Mouse (Mus musculus): Measurements from ENCODE around the gene Lrrc19. TPM values are rescaled to one million over a fixed set of nuclear protein-coding genes. Genes with fewer than 3 reads are reported as not detected.

Lrrc19 gene
- polyA plus RNA-seq, 1 experiment, result not detected

- H3K4me3 ChIP-seq, result peak overlapping the region; percentile 88
- H3K4me2 ChIP-seq (ENCODE audit: low read depth), result peak overlapping the region; percentile 82
These were observed 48.5 kb downstream of the Lrrc19 start for GRCm38 (mm10) chr4:94601395-94601794.

GRCm38 (mm10) chr4:94592709-94593108, 57.2 kb downstream of the Lrrc19 start:
- H3K4me3 ChIP-seq, result no peak overlapping the region
- no peaks in the 10 kb centered on the region for H3K27me3 ChIP-seq (ENCODE audit: control insufficient read depth, insufficient read depth, insufficient read length)
- peaks cover 90% of the 10 kb centered on the region for H3K79me2 ChIP-seq (ENCODE audit: control insufficient read depth, insufficient read depth)
- TF ChIP-seq MYOD1 (IDR thresholded peaks at IDR 0.05; ENCODE audit: control insufficient read depth in 1 of 3, insufficient read length in 2 of 3, low read depth in 2 of 3), result no peak
- no peak for TF ChIP-seq SRF (IDR thresholded peaks at IDR 0.05; ENCODE audit: control insufficient read depth, insufficient read length, low read depth)
- no peak for TF ChIP-seq TCF3 (IDR thresholded peaks at IDR 0.05; ENCODE audit: insufficient read length, low read depth)
- TF ChIP-seq MAX (IDR thresholded peaks at IDR 0.05; ENCODE audit: low read depth), result no peak
- TF ChIP-seq POLR2AphosphoS2 (IDR thresholded peaks at IDR 0.05; ENCODE audit: insufficient read length, low read depth), result no peak
- no peak for TF ChIP-seq E2F4 (IDR thresholded peaks at IDR 0.05; ENCODE audit: insufficient read depth)
- no peak for TF ChIP-seq USF1 (IDR thresholded peaks at IDR 0.05; ENCODE audit: low read depth)
- TF ChIP-seq CEBPB (IDR thresholded peaks at IDR 0.05; ENCODE audit: insufficient read depth, poor library complexity, severe bottlenecking), result no peak
- no peak for TF ChIP-seq POLR2A (IDR thresholded peaks at IDR 0.05; ENCODE audit: insufficient read length, low read depth)
- TF ChIP-seq REST (IDR thresholded peaks at IDR 0.05; ENCODE audit: insufficient read depth, insufficient read length), result no peak
- no peak for TF ChIP-seq MYOG (IDR thresholded peaks at IDR 0.05; ENCODE audit: control insufficient read depth in 1 of 3, insufficient read depth in 1 of 3, insufficient read length in 2 of 3, low read depth in 2 of 3)
- no peak for TF ChIP-seq TCF12 (IDR thresholded peaks at IDR 0.05; ENCODE audit: insufficient read depth, poor library complexity, severe bottlenecking)
- no peaks in the 10 kb centered on the region for H3K36me3 ChIP-seq (ENCODE audit: control insufficient read depth, insufficient read depth)
- H3K4me2 ChIP-seq (ENCODE audit: low read depth), result no peak overlapping the region
- no peak overlapping the region for H3ac ChIP-seq (ENCODE audit: control insufficient read depth, insufficient read length)

More at GRCm38 (mm10) chr4:94601395-94601794, 48.5 kb downstream of the Lrrc19 start:
- Histone ChIP-seq H3K79me2 (ENCODE audit: control insufficient read depth, insufficient read depth) (peaks cover 54% of the 10 kb centered on the region), H3ac (ENCODE audit: control insufficient read depth, insufficient read length) (no peak overlapping the region), H3K36me3 (ENCODE audit: control insufficient read depth, insufficient read depth) (no peaks in the 10 kb centered on the region), H3K27me3 (ENCODE audit: control insufficient read depth, insufficient read depth, insufficient read length) (no peaks in the 10 kb centered on the region)
- no peak for TF ChIP-seq E2F4 (IDR thresholded peaks at IDR 0.05; ENCODE audit: insufficient read depth)
- no peak for TF ChIP-seq TCF12 (IDR thresholded peaks at IDR 0.05; ENCODE audit: insufficient read depth, poor library complexity, severe bottlenecking)
- TF ChIP-seq REST (IDR thresholded peaks at IDR 0.05; ENCODE audit: insufficient read depth, insufficient read length), result no peak
- no peak for TF ChIP-seq POLR2AphosphoS2 (IDR thresholded peaks at IDR 0.05; ENCODE audit: insufficient read length, low read depth)
- no peak for TF ChIP-seq MYOG (IDR thresholded peaks at IDR 0.05; ENCODE audit: control insufficient read depth in 1 of 3, insufficient read depth in 1 of 3, insufficient read length in 2 of 3, low read depth in 2 of 3)
- TF ChIP-seq SRF (IDR thresholded peaks at IDR 0.05; ENCODE audit: control insufficient read depth, insufficient read length, low read depth), result no peak
- no peak for TF ChIP-seq MYOD1 (IDR thresholded peaks at IDR 0.05; ENCODE audit: control insufficient read depth in 1 of 3, insufficient read length in 2 of 3, low read depth in 2 of 3)
- no peak for TF ChIP-seq MAX (IDR thresholded peaks at IDR 0.05; ENCODE audit: low read depth)
- TF ChIP-seq POLR2A (IDR thresholded peaks at IDR 0.05; ENCODE audit: insufficient read length, low read depth), result no peak
- no peak for TF ChIP-seq USF1 (IDR thresholded peaks at IDR 0.05; ENCODE audit: low read depth)
- TF ChIP-seq TCF3 (IDR thresholded peaks at IDR 0.05; ENCODE audit: insufficient read length, low read depth), result no peak
- no peak for TF ChIP-seq CEBPB (IDR thresholded peaks at IDR 0.05; ENCODE audit: insufficient read depth, poor library complexity, severe bottlenecking)

GRCm38 (mm10) chr4:94591765-94592381, 58.1 kb downstream of the Lrrc19 start:
- Histone ChIP-seq H3K27me3 (ENCODE audit: control insufficient read depth, insufficient read depth, insufficient read length) (no peaks in the 10 kb centered on the region), H3K36me3 (ENCODE audit: control insufficient read depth, insufficient read depth) (peaks cover 2% of the 10 kb centered on the region), H3K4me3 (no peak overlapping the region), H3K79me2 (ENCODE audit: control insufficient read depth, insufficient read depth) (peaks cover 84% of the 10 kb centered on the region), H3K4me2 (ENCODE audit: low read depth) (no peak overlapping the region), H3ac (ENCODE audit: control insufficient read depth, insufficient read length) (no peak overlapping the region)
- no peak for TF ChIP-seq POLR2AphosphoS2 (IDR thresholded peaks at IDR 0.05; ENCODE audit: insufficient read length, low read depth)
- no peak for TF ChIP-seq POLR2A (IDR thresholded peaks at IDR 0.05; ENCODE audit: insufficient read length, low read depth)
- TF ChIP-seq MYOG (IDR thresholded peaks at IDR 0.05; ENCODE audit: control insufficient read depth in 1 of 3, insufficient read depth in 1 of 3, insufficient read length in 2 of 3, low read depth in 2 of 3), result no peak
- no peak for TF ChIP-seq USF1 (IDR thresholded peaks at IDR 0.05; ENCODE audit: low read depth)
- no peak for TF ChIP-seq TCF3 (IDR thresholded peaks at IDR 0.05; ENCODE audit: insufficient read length, low read depth)
- TF ChIP-seq MYOD1 (IDR thresholded peaks at IDR 0.05; ENCODE audit: control insufficient read depth in 1 of 3, insufficient read length in 2 of 3, low read depth in 2 of 3), result no peak
- TF ChIP-seq TCF12 (IDR thresholded peaks at IDR 0.05; ENCODE audit: insufficient read depth, poor library complexity, severe bottlenecking), result no peak
- no peak for TF ChIP-seq SRF (IDR thresholded peaks at IDR 0.05; ENCODE audit: control insufficient read depth, insufficient read length, low read depth)
- TF ChIP-seq REST (IDR thresholded peaks at IDR 0.05; ENCODE audit: insufficient read depth, insufficient read length), result no peak
- TF ChIP-seq CEBPB (IDR thresholded peaks at IDR 0.05; ENCODE audit: insufficient read depth, poor library complexity, severe bottlenecking), result no peak
- TF ChIP-seq E2F4 (IDR thresholded peaks at IDR 0.05; ENCODE audit: insufficient read depth), result no peak
- TF ChIP-seq MAX (IDR thresholded peaks at IDR 0.05; ENCODE audit: low read depth), result no peak

Other genes starting within 250 kb of the Lrrc19 start
- gene Gm10306, start 93.6 kb downstream of the Lrrc19 start, polyA plus RNA-seq (2012; fragmentation: generic; extraction: Trizol), result not detected
- gene Caap1, start 93.3 kb downstream of the Lrrc19 start, polyA plus RNA-seq (2012; fragmentation: generic; extraction: Trizol), result 3.1 TPM
- 22.8 TPM for gene Plaa, start 46.9 kb downstream of the Lrrc19 start, polyA plus RNA-seq (2012; fragmentation: generic; extraction: Trizol)
- 7.7 TPM for gene Ift74, start 35.7 kb downstream of the Lrrc19 start, polyA plus RNA-seq (2012; fragmentation: generic; extraction: Trizol)
- gene Tek, start 89.1 kb upstream of the Lrrc19 start, polyA plus RNA-seq (2012; fragmentation: generic; extraction: Trizol), result 0.05 TPM